Mouse (Mus musculus) liver, adult 2 months (tissue): ENCODE results near the gene Noc4l.

Source experiments
- CTCF ChIP-seq: fragments of 200-500 bp; IDR thresholded peaks from 2 replicates; pipeline ENCODE4 v1.5.1; 2011; ENCODE audit warnings: low read depth, low read length, control low read depth
- POLR2A ChIP-seq: fragments of 200-500 bp; IDR thresholded peaks from 2 replicates; pipeline ENCODE4 v1.6.1; 2011; ENCODE audit warnings: low read length, control low read depth; ENCODE audit not compliant: insufficient read depth; ENCODE audit errors: extremely low read depth

- TF ChIP-seq CTCF (no peak), POLR2A (no peak)
These were observed 14.7 kb downstream of the Noc4l start for GRCm38 (mm10) chr5:110638306-110639074.
